Mouse (Mus musculus): ENCODE measurements around the gene Unc5cl. TPM values are rescaled to one million over a fixed set of nuclear protein-coding genes. Genes with fewer than 3 reads are reported as not detected.

The Unc5cl gene
- polyA plus RNA-seq, 1 experiment: 4.7 TPM

DNA sequence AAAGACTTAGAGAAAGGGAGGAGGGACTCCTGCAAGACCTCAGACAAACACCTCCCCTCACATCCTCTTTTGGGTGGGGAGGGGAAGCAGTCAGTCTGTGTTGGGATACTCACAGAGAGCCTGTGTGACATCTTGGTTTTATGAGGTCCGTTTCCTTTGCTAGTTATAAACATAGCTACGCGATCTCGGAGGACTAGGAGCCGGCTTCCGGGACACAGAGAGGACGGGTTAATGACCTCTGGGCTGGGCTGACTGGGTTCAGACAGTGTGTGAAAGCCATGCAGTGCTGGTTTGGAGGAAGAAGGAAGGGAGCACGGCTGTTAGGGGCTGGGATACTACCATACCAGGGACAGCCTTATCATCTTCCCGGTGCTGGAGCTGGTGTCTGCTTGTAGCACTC, 90.0 kb downstream of the Unc5cl start:
- H3K4me3 ChIP-seq (replicated peaks; ENCODE audit: control insufficient read depth, low read depth, low read length): no peak overlapping the region
- H3K27ac ChIP-seq (ENCODE audit: control insufficient read depth, insufficient read depth, low read depth, low read length, poor library complexity): no peak overlapping the region
- 21% methylated on average over 9 of the region's 9 CpGs for WGBS
- TF ChIP-seq CTCF (IDR thresholded peaks at IDR 0.05; ENCODE audit: control insufficient read depth, insufficient read depth, low read length): no peak
- TF ChIP-seq POLR2A (IDR thresholded peaks at IDR 0.05; ENCODE audit: borderline replicate concordance, control insufficient read depth, low read depth, low read length): no peak
- H3K4me1 ChIP-seq (ENCODE audit: control insufficient read depth, insufficient read depth, low read length): no peaks in the 10 kb centered on the region

DNA sequence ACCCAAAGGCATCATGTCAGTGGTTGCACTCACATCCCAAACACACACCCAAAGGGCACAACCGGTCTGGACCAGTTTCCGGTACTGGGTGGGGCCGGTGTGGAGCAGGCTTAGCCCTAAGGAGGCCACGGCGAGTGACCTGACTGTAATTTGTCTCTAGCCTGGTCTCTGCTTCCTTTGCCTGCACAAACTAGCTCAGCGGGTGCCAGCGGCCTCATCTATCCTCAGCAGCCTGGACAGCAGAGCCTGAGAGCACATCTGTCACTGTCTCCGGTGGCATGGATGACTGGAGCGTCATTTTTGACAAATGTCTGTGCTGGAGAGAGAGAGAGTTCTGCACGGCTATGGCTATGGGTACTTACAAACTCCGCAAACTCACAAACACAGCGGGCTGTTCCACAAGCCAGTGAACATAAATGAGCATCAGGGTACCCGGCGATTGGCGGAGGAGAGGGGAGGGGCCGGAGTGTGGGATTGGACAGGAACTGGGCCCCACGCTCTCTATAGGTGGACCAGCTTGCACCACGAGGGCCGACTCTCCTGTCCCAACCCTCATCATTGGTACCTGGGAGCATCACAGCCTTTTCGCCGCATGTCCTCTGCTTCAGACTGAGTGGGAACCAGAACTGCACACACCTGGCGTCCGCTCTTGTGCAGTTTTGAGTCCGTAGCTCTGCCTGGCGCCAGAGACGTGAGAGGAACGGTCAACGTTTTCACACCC, 90.7 kb downstream of the Unc5cl start:
- Histone ChIP-seq H3K4me3 (replicated peaks; ENCODE audit: control insufficient read depth, low read depth, low read length) (no peak overlapping the region), H3K27ac (ENCODE audit: control insufficient read depth, insufficient read depth, low read depth, low read length, poor library complexity) (no peak overlapping the region), H3K4me1 (ENCODE audit: control insufficient read depth, insufficient read depth, low read length) (no peaks in the 10 kb centered on the region)
- no peak for TF ChIP-seq POLR2A (IDR thresholded peaks at IDR 0.05; ENCODE audit: borderline replicate concordance, control insufficient read depth, low read depth, low read length)
- no peak for TF ChIP-seq CTCF (IDR thresholded peaks at IDR 0.05; ENCODE audit: control insufficient read depth, insufficient read depth, low read length)
- 81% methylated on average over 28 of the region's 28 CpGs for WGBS

DNA sequence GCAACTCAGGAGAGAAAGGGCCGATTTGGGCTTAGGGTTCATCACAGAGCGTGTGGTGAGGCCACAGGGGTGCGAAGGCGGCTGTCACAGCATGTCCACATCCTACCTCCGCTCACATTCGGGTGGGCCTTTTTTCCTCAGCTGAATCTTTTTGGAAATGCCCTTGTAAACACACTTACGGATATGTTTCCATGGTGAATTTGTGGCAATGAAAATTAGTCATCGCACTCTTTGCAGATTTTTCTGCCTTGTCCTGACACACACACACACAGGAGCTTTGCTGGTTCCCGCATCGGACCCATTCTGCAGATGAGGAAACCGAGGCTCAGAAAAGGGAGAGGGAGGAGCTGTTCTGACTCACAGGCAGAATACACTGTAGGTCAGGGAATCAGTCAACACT, 91.3 kb downstream of the Unc5cl start:
- WGBS: 85% methylated on average over 11 of the region's 11 CpGs
- TF ChIP-seq POLR2A (IDR thresholded peaks at IDR 0.05; ENCODE audit: borderline replicate concordance, control insufficient read depth, low read depth, low read length) (no peak), CTCF (IDR thresholded peaks at IDR 0.05; ENCODE audit: control insufficient read depth, insufficient read depth, low read length) (no peak)
- no peak overlapping the region for H3K27ac ChIP-seq (ENCODE audit: control insufficient read depth, insufficient read depth, low read depth, low read length, poor library complexity)
- no peaks in the 10 kb centered on the region for H3K4me1 ChIP-seq (ENCODE audit: control insufficient read depth, insufficient read depth, low read length)
- no peak overlapping the region for H3K4me3 ChIP-seq (replicated peaks; ENCODE audit: control insufficient read depth, low read depth, low read length)

DNA sequence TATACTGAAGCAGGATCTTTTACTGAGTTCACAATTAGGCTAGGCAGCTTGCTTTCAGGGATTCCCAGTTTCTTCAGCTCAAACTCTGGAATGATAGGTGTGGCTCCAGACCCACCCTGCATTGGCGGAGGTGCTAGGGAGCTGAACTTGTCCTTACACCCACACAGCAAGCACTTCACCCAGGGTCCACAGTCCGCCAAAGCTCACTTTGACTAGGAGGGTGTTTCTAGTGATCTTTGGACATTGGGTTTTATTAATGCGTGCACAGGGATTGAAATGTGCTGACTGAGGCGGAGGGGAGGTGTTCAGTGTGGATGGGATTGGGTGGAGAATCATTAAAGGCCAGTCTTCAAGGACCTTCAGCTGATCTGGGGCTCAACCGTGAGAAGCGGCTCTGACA, 93.0 kb downstream of the Unc5cl start:
- TF ChIP-seq POLR2A (IDR thresholded peaks at IDR 0.05; ENCODE audit: borderline replicate concordance, control insufficient read depth, low read depth, low read length): no peak
- no peak for TF ChIP-seq CTCF (IDR thresholded peaks at IDR 0.05; ENCODE audit: control insufficient read depth, insufficient read depth, low read length)
- no peaks in the 10 kb centered on the region for H3K4me1 ChIP-seq (ENCODE audit: control insufficient read depth, insufficient read depth, low read length)
- no peak overlapping the region for H3K27ac ChIP-seq (ENCODE audit: control insufficient read depth, insufficient read depth, low read depth, low read length, poor library complexity)
- WGBS: 84% methylated on average over 6 of the region's 6 CpGs
- H3K4me3 ChIP-seq (replicated peaks; ENCODE audit: control insufficient read depth, low read depth, low read length): no peak overlapping the region

DNA sequence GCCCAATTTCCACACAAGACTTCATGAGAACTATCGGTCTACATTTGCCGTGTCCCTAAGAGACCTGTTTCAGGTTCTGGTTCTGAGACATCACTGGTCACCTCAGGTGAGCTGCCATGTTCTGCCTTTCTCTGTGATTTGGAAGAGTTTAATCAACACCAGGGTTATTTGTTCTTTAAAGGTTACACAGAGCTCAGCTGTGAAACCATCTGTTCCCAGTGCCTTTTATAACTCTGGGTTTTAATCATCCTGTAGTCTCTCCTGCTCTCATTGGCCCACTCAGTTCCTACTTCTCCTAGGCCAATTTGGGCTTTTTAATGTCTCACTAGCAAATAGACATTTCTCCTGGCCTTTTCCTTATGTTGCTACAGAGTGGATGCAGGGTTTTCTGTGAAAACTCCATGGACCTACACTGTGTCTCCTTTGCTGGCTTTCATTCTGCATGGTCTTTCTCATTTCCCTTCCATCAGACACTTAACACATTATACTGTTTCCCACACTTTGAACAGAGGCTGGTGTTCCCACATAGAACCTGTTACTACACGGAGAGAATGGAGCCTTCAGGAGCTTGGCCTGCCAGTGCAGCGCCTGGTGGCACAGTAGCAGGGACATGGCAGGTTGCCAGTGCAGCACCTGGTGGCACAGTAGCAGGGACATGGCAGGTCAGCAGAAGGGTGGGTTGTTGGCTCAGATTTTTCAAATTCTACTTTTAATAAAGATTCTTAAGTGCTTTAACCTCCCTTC, 97.3 kb downstream of the Unc5cl start:
- Histone ChIP-seq H3K4me3 (replicated peaks; ENCODE audit: control insufficient read depth, low read depth, low read length) (no peak overlapping the region), H3K27ac (ENCODE audit: control insufficient read depth, insufficient read depth, low read depth, low read length, poor library complexity) (no peak overlapping the region), H3K4me1 (ENCODE audit: control insufficient read depth, insufficient read depth, low read length) (no peaks in the 10 kb centered on the region)
- 83% methylated on average over 4 of the region's 4 CpGs for WGBS
- TF ChIP-seq CTCF (IDR thresholded peaks at IDR 0.05; ENCODE audit: control insufficient read depth, insufficient read depth, low read length) (no peak), POLR2A (IDR thresholded peaks at IDR 0.05; ENCODE audit: borderline replicate concordance, control insufficient read depth, low read depth, low read length) (no peak)

DNA sequence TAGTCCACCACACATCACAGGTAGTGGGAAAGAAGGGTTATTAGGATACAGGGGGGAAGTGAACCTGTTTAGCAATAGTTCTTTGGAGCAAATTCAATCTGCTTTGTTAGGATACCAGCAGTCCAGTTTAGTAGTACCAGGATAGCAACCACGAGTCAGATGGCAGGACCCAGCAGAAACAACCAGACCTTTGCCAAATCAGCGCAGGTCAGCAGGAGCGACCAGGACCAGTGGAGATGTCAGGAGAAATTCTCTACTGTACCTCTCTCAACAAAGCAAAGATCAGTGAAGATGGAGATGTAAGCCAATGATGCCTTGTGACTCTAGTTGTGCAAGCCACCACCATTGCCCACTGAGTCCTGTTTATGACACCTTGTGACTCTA, 97.8 kb downstream of the Unc5cl start:
- H3K4me1 ChIP-seq (ENCODE audit: control insufficient read depth, insufficient read depth, low read length): no peaks in the 10 kb centered on the region
- no peak overlapping the region for H3K4me3 ChIP-seq (replicated peaks; ENCODE audit: control insufficient read depth, low read depth, low read length)
- TF ChIP-seq CTCF (IDR thresholded peaks at IDR 0.05; ENCODE audit: control insufficient read depth, insufficient read depth, low read length) (no peak), POLR2A (IDR thresholded peaks at IDR 0.05; ENCODE audit: borderline replicate concordance, control insufficient read depth, low read depth, low read length) (no peak)
- WGBS: 84% methylated on average over 3 of the region's 3 CpGs
- H3K27ac ChIP-seq (ENCODE audit: control insufficient read depth, insufficient read depth, low read depth, low read length, poor library complexity): no peak overlapping the region

DNA sequence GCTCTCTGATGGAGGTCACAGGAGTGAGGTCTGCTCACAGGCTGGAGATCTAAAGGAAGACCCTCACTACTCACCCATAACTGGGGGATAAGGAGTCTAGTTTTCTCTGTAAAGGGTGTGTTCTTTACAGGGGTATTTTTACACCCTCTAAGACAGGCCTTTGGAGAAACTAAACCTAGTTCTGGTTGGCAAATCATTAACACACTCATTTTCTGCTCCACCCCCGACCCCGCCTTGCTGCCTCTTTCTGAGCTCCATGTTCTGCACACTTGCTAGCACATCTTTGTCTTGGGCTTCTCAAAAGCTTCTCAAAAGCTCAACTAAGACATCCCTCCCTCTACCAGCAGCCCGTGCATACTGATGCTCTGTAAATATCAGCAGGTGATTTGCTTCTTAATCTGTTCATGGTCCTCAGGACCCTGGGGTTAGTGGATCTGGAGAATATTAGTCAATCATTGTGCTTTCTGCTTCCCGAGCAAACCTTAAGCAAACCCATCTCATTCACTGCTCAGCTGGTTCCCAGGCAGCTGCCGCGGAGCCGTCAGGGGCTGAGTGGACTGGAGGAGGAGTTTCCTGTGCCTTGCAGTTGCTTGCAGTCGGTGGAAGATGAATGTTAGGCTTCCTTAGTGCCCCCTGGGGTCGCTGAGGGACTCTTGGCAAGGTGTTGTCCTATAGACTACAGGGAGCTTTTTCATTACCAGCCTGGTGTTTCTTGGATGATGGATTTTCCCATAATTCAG, 101.7 kb downstream of the Unc5cl start:
- no peak for TF ChIP-seq CTCF (IDR thresholded peaks at IDR 0.05; ENCODE audit: control insufficient read depth, insufficient read depth, low read length)
- no peak for TF ChIP-seq POLR2A (IDR thresholded peaks at IDR 0.05; ENCODE audit: borderline replicate concordance, control insufficient read depth, low read depth, low read length)
- WGBS: 59% methylated on average over 9 of the region's 9 CpGs
- no peak overlapping the region for H3K4me3 ChIP-seq (replicated peaks; ENCODE audit: control insufficient read depth, low read depth, low read length)
- no peak overlapping the region for H3K27ac ChIP-seq (ENCODE audit: control insufficient read depth, insufficient read depth, low read depth, low read length, poor library complexity)
- no peaks in the 10 kb centered on the region for H3K4me1 ChIP-seq (ENCODE audit: control insufficient read depth, insufficient read depth, low read length)

Measured in bone marrow, adult 2 months (tissue).